Mouse (Mus musculus): ENCODE measurements around the gene Auts2. TPM values are rescaled to one million over a fixed set of nuclear protein-coding genes. Genes with fewer than 3 reads are reported as not detected.

The Auts2 gene
- polyA plus RNA-seq, 1 experiment from 2014 or later, result 1.0 TPM

DNA sequence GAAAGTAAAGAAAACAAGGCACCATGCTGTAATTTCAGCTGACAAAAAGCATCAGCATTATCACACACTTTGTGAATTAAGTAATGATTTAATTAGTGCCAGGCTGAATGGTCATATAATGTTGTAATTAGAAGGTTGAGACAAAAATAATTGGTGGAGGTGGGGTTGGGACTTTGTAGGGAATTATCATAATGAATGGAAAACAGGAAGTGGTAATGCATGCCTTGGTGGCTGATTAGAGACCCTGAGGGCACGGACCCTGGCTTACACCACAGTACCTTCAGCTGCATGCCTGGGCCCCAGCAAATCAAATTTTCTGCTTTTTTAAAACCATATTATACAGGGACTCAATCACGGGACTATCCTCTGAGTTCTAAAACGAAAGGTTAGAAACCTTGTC lies 586.1 kb downstream of the Auts2 start:
- H3K4me3 ChIP-seq (ENCODE audit: low read depth, low read length), result no peak overlapping the region
- H3K4me1 ChIP-seq (ENCODE audit: insufficient read depth), result no peaks in the 10 kb centered on the region
- TF ChIP-seq EP300 (IDR thresholded peaks at IDR 0.05; ENCODE audit: low read depth) (no peak), CTCF (IDR thresholded peaks at IDR 0.05; ENCODE audit: low read depth) (no peak)
- H3K27ac ChIP-seq (ENCODE audit: low read depth), result no peak overlapping the region
- no peak for DNase-seq
- no peaks in the 10 kb centered on the region for H3K27me3 ChIP-seq (ENCODE audit: insufficient read depth, low read length)
- no peak overlapping the region for H3K4me2 ChIP-seq (ENCODE audit: low read depth, low read length)
- H3K36me3 ChIP-seq (replicated peaks; ENCODE audit: insufficient read depth, low read length), result no peaks in the 10 kb centered on the region
- no peak overlapping the region for H3K9ac ChIP-seq (replicated peaks)
- 40% methylated on average over 3 of the region's 3 CpGs for WGBS (ENCODE audit: insufficient replicate concordance)
- no peaks in the 10 kb centered on the region for H3K9me3 ChIP-seq (ENCODE audit: low read length)
- ATAC-seq, result no peak

DNA sequence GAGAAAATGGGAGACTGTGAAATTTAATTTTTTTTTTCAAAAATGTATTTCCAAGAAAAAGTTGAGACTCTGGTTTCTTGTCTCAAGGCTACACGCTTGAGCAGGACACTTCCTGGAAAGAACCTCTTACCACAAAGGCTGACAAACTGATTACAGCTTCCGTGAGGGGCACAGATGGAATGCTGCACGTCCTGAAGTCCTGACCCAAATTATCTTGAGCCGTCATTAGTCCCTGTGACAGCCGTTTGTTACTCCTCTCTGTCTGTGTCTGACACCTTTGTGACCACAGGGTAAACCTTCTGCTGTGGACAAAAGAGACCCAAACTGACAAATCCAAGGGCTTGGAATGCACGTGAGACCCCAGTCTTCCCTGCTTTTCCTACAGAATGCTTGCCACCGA lies 587.1 kb downstream of the Auts2 start:
- TF ChIP-seq EP300 (IDR thresholded peaks at IDR 0.05; ENCODE audit: low read depth), result no peak
- TF ChIP-seq CTCF (IDR thresholded peaks at IDR 0.05; ENCODE audit: low read depth), result no peak
- Histone ChIP-seq H3K36me3 (replicated peaks; ENCODE audit: insufficient read depth, low read length) (no peaks in the 10 kb centered on the region), H3K4me3 (ENCODE audit: low read depth, low read length) (no peak overlapping the region), H3K27me3 (ENCODE audit: insufficient read depth, low read length) (no peaks in the 10 kb centered on the region), H3K4me1 (ENCODE audit: insufficient read depth) (no peaks in the 10 kb centered on the region), H3K4me2 (ENCODE audit: low read depth, low read length) (no peak overlapping the region), H3K9ac (replicated peaks) (no peak overlapping the region), H3K27ac (ENCODE audit: low read depth) (no peak overlapping the region), H3K9me3 (ENCODE audit: low read length) (no peaks in the 10 kb centered on the region)
- DNase-seq (no peak), ATAC-seq (no peak)
- WGBS (ENCODE audit: insufficient replicate concordance), result 40% methylated on average over 7 of the region's 7 CpGs

GRCm38 (mm10) chr5:131955227-131956016 lies 587.7 kb downstream of the Auts2 start:
- 80% methylated on average over 8 of the region's 8 CpGs for WGBS (ENCODE audit: insufficient replicate concordance)
- Histone ChIP-seq H3K27ac (ENCODE audit: low read depth) (no peak overlapping the region), H3K36me3 (replicated peaks; ENCODE audit: insufficient read depth, low read length) (no peaks in the 10 kb centered on the region)

DNA sequence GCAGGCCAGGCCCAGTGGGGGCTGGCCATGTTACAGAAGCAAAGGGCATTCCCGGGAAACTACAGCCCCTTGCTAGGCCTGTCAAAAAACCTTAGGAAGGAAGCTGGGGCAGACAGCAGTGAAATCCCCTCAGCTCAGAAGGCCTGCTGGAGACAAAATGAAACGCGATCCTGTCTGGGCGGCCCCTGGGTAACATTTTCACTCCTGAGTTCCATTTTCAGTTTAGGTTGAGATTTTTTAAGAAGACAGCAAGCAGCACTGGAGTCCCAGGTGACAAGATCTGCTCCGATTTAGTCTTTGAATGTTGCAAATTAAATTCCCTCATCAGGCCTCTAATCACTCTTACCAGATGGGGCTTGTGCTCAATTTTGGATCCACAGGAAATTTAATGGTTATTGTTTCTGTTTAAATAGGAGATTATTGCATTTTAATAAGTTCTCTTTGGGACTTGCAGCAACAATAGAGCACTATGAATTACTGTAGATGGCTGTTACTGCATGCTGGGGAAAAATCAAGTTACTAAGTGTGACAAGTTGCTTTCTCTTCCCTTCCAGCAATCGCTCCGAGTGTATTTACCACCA lies 594.5 kb downstream of the Auts2 start:
- TF ChIP-seq CTCF (IDR thresholded peaks at IDR 0.05; ENCODE audit: low read depth) (no peak), EP300 (IDR thresholded peaks at IDR 0.05; ENCODE audit: low read depth) (no peak)
- Histone ChIP-seq H3K9ac (replicated peaks) (no peak overlapping the region), H3K4me2 (ENCODE audit: low read depth, low read length) (no peak overlapping the region), H3K4me3 (ENCODE audit: low read depth, low read length) (no peak overlapping the region), H3K4me1 (ENCODE audit: insufficient read depth) (no peaks in the 10 kb centered on the region), H3K27ac (ENCODE audit: low read depth) (no peak overlapping the region), H3K27me3 (ENCODE audit: insufficient read depth, low read length) (no peaks in the 10 kb centered on the region), H3K9me3 (ENCODE audit: low read length) (no peaks in the 10 kb centered on the region), H3K36me3 (replicated peaks; ENCODE audit: insufficient read depth, low read length) (no peaks in the 10 kb centered on the region)
- DNase-seq (no peak), ATAC-seq (no peak)
- 69% methylated on average over 7 of the region's 7 CpGs for WGBS (ENCODE audit: insufficient replicate concordance)

More at GRCm38 (mm10) chr5:131955227-131956016, 587.7 kb downstream of the Auts2 start:
- H3K9me3 ChIP-seq (ENCODE audit: low read length), result no peaks in the 10 kb centered on the region
- TF ChIP-seq EP300 (IDR thresholded peaks at IDR 0.05; ENCODE audit: low read depth) (no peak), CTCF (IDR thresholded peaks at IDR 0.05; ENCODE audit: low read depth) (no peak)
- DNase-seq (no peak), ATAC-seq (no peak)
- no peaks in the 10 kb centered on the region for H3K4me1 ChIP-seq (ENCODE audit: insufficient read depth)
- no peak overlapping the region for H3K4me2 ChIP-seq (ENCODE audit: low read depth, low read length)
- no peaks in the 10 kb centered on the region for H3K27me3 ChIP-seq (ENCODE audit: insufficient read depth, low read length)
- H3K4me3 ChIP-seq (ENCODE audit: low read depth, low read length), result no peak overlapping the region
- no peak overlapping the region for H3K9ac ChIP-seq (replicated peaks)

- H3K9ac ChIP-seq (replicated peaks), result no peak overlapping the region
- TF ChIP-seq EP300 (IDR thresholded peaks at IDR 0.05; ENCODE audit: low read depth) (no peak), CTCF (IDR thresholded peaks at IDR 0.05; ENCODE audit: low read depth) (no peak)
- H3K4me1 ChIP-seq (ENCODE audit: insufficient read depth), result no peaks in the 10 kb centered on the region
- ATAC-seq (no peak), DNase-seq (no peak)
- H3K4me3 ChIP-seq (ENCODE audit: low read depth, low read length), result no peak overlapping the region
- H3K4me2 ChIP-seq (ENCODE audit: low read depth, low read length), result no peak overlapping the region
- no peaks in the 10 kb centered on the region for H3K27me3 ChIP-seq (ENCODE audit: insufficient read depth, low read length)
- WGBS (ENCODE audit: insufficient replicate concordance), result 75% methylated on average over 5 of the region's 5 CpGs
- H3K9me3 ChIP-seq (ENCODE audit: low read length), result no peaks in the 10 kb centered on the region
- no peak overlapping the region for H3K27ac ChIP-seq (ENCODE audit: low read depth)
- H3K36me3 ChIP-seq (replicated peaks; ENCODE audit: insufficient read depth, low read length), result no peaks in the 10 kb centered on the region
These were observed 596.3 kb downstream of the Auts2 start for GRCm38 (mm10) chr5:131946801-131947200.

GRCm38 (mm10) chr5:131944761-131945160 lies 598.4 kb downstream of the Auts2 start:
- WGBS (ENCODE audit: insufficient replicate concordance), result 72% methylated on average over 2 of the region's 2 CpGs
- no peaks in the 10 kb centered on the region for H3K27me3 ChIP-seq (ENCODE audit: insufficient read depth, low read length)
- no peaks in the 10 kb centered on the region for H3K36me3 ChIP-seq (replicated peaks; ENCODE audit: insufficient read depth, low read length)
- no peaks in the 10 kb centered on the region for H3K9me3 ChIP-seq (ENCODE audit: low read length)
- H3K9ac ChIP-seq (replicated peaks), result no peak overlapping the region
- no peak overlapping the region for H3K4me2 ChIP-seq (ENCODE audit: low read depth, low read length)
- no peaks in the 10 kb centered on the region for H3K4me1 ChIP-seq (ENCODE audit: insufficient read depth)
- no peak for ATAC-seq
- no peak for DNase-seq
- H3K4me3 ChIP-seq (ENCODE audit: low read depth, low read length), result no peak overlapping the region
- no peak overlapping the region for H3K27ac ChIP-seq (ENCODE audit: low read depth)
- TF ChIP-seq CTCF (IDR thresholded peaks at IDR 0.05; ENCODE audit: low read depth) (no peak), EP300 (IDR thresholded peaks at IDR 0.05; ENCODE audit: low read depth) (no peak)
